Mouse (Mus musculus) B cell, adult 62 days (primary cell): ENCODE results near the gene Casp6. TPM values are rescaled to one million over a fixed set of nuclear protein-coding genes. Genes with fewer than 3 reads are reported as not detected.

Source experiments
- total RNA-seq: library from RNA; stranded (reverse); gene quantifications from 4 replicates; pipeline ENCODE4 v1.2.4, GENCODE M21; 2023

Gene Casp6
- 23.0 to 28.2 TPM (median 26.5 TPM) in 4 replicates for total RNA-seq

DNA sequence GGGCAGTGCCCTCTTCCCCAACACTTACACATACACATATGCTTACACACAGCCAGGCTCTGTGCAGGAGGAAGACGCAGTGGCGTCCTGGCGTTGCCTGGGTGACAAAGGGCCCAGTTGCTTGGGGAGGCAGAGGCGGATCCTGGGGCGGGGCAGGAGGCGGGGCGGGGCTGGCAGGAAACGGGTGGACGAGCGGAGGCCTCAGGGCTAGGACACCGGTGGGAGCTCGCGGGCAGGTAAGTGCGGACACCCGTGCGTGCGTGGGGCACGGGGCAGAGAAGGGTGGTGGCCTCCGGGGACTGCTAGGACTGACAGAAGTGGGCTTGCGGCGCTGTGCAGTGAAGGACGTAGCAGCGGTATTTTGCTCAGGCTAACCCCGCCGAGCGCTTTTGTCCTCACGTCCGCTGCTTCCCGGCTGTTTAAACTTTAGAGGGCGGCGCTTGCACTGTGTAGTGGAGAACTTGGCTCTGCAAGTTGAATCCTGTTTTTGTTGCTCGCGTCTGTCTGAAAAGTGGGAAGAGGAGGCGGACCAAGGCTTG, at the start of gene Casp6:
Gene Casp6, plus strand, starts transcription at position 155 of the 539 bp plus-strand sequence.

DNA sequence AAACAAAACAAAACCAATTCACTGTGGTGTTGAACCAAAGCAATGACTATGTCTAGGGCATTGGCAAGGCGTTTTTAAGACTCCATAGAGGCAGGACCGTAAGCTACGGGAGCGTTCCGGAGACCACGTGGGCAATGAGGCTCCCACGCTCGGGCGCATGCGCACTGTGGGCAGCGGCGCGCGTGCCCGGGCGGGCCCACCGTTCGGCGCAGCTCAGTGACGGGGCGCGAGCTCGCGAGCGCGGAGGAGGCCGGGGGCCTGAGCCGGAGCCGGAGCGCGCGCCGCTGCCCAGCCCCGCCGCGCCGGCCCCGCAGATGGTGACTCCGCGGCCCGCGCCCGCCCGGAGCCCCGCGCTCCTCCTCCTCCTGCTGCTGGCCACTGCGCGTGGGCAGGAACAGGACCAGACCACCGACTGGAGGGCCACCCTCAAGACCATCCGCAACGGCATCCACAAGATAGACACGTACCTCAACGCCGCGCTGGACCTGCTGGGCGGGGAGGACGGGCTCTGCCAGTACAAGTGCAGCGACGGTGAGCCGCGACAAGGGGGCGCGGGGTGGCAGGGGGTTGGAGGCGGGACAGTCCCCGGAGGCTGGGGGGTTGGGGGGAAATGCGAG, 22.7 kb upstream of the Casp6 start, which contains the start of gene Pla2g12a:
Gene Pla2g12a, plus strand, starts transcription at position 202 of the 617 bp plus-strand sequence.

Other genes with a start within 250 kb of the Casp6 start
- gene Egf, start 146.1 kb upstream of the Casp6 start, total RNA-seq, result 3.4 to 6.0 TPM (median 5.3 TPM) in 4 replicates
- gene Lrit3, start 97.4 kb upstream of the Casp6 start, total RNA-seq, result not detected in 4 replicates
- gene Rrh, start 78.8 kb upstream of the Casp6 start, total RNA-seq, result 3.1 to 4.5 TPM (median 3.8 TPM) in 4 replicates
- gene Gar1, start 70.0 kb upstream of the Casp6 start, total RNA-seq, result 60.8 to 72.6 TPM (median 66.1 TPM) in 4 replicates
- not detected in 4 replicates for gene Cfi, start 65.5 kb upstream of the Casp6 start, total RNA-seq
- 11.3 to 17.0 TPM (median 13.3 TPM) in 4 replicates for gene Pla2g12a, start 22.8 kb upstream of the Casp6 start, total RNA-seq
- not detected in 4 replicates for gene Mcub, start 68.8 kb downstream of the Casp6 start, total RNA-seq
- 107 to 125 TPM (median 115 TPM) in 4 replicates for gene Sec24b, start 160.1 kb downstream of the Casp6 start, total RNA-seq
- gene Col25a1, start 230.1 kb downstream of the Casp6 start, total RNA-seq, result not detected in 4 replicates